Mouse (Mus musculus): ENCODE measurements around the gene Kank2. TPM values are rescaled to one million over a fixed set of nuclear protein-coding genes. Genes with fewer than 3 reads are reported as not detected.
"Not testable (repeated sequence)": the region's sequence is repeated elsewhere in the genome, so short reads cannot be mapped to it uniquely, and the experiment has no call there.

Gene Kank2
- total RNA-seq, 2 experiments from 2014 or later = 8.7 to 9.7 TPM

GRCm38 (mm10) chr9:21787654-21788053, 10.9 kb downstream of the Kank2 start:
- DNase-seq = no peak
- intact Hi-C loops (cut with DNase I) = no loop called here

- DNase-seq = peak; percentile 70
- intact Hi-C loops (cut with DNase I) = no loop called here
These were observed 11.6 kb downstream of the Kank2 start for GRCm38 (mm10) chr9:21786906-21787305.

- intact Hi-C loops (cut with DNase I) = not testable (repeated sequence)
These were observed 12.2 kb downstream of the Kank2 start for GRCm38 (mm10) chr9:21786309-21786708.

GRCm38 (mm10) chr9:21784517-21785307, 13.8 kb downstream of the Kank2 start:
- intact Hi-C loops (cut with DNase I) = no loop called here
- DNase-seq = no peak

More at GRCm38 (mm10) chr9:21786309-21786708, 12.2 kb downstream of the Kank2 start:
- not testable (repeated sequence) for DNase-seq

- no peak for DNase-seq
- intact Hi-C loops (cut with DNase I) = no loop called here
These were observed 16.7 kb downstream of the Kank2 start for GRCm38 (mm10) chr9:21781657-21782468.

GRCm38 (mm10) chr9:21777726-21778125, 20.8 kb downstream of the Kank2 start:
- intact Hi-C loops (cut with DNase I) = no loop called here
- DNase-seq = no peak

GRCm38 (mm10) chr9:21774353-21774752, 24.2 kb downstream of the Kank2 start:
- no peak for DNase-seq
- intact Hi-C loops (cut with DNase I) = no loop called here

GRCm38 (mm10) chr9:21773396-21773795, 25.1 kb downstream of the Kank2 start:
- intact Hi-C loops (cut with DNase I); DNase-seq: not testable (repeated sequence)

GRCm38 (mm10) chr9:21769558-21770183, 28.9 kb downstream of the Kank2 start:
- peak; percentile 37 for DNase-seq
- intact Hi-C loops (cut with DNase I) = no loop called here

GRCm38 (mm10) chr9:21768511-21769411, 29.8 kb downstream of the Kank2 start:
- intact Hi-C loops (cut with DNase I) = no loop called here
- DNase-seq = no peak

GRCm38 (mm10) chr9:21767896-21768295, 30.6 kb downstream of the Kank2 start:
- DNase-seq = no peak

GRCm38 (mm10) chr9:21764084-21764999, 34.2 kb downstream of the Kank2 start:
- intact Hi-C loops (cut with DNase I) = no loop called here
- DNase-seq = no peak

More at GRCm38 (mm10) chr9:21767896-21768295, 30.6 kb downstream of the Kank2 start:
- intact Hi-C loops (cut with DNase I) = no loop called here

GRCm38 (mm10) chr9:21762135-21762534, 36.4 kb downstream of the Kank2 start:
- intact Hi-C loops (cut with DNase I) = no loop called here
- DNase-seq = no peak

GRCm38 (mm10) chr9:21760155-21761088, 38.1 kb downstream of the Kank2 start, which contains the start of gene Spc24:
Gene Spc24, minus strand, starts transcription at chr9:21760303.
- intact Hi-C loops (cut with DNase I) = no loop called here
- peak; percentile 96 for DNase-seq

- DNase-seq = no peak
- intact Hi-C loops (cut with DNase I) = no loop called here
These were observed 38.8 kb downstream of the Kank2 start for GRCm38 (mm10) chr9:21759718-21760117.

- DNase-seq = peak; percentile 27
- intact Hi-C loops (cut with DNase I) = no loop called here
These were observed 39.7 kb downstream of the Kank2 start for GRCm38 (mm10) chr9:21758576-21759529.

All from left cerebral cortex, postnatal 4 days (tissue).